Mouse (Mus musculus): ENCODE data around the gene Csf2ra.
"Not testable (repeated sequence)": the region's sequence is repeated elsewhere in the genome, so short reads cannot be mapped to it uniquely, and the experiment has no call there.

Csf2ra gene

DNA sequence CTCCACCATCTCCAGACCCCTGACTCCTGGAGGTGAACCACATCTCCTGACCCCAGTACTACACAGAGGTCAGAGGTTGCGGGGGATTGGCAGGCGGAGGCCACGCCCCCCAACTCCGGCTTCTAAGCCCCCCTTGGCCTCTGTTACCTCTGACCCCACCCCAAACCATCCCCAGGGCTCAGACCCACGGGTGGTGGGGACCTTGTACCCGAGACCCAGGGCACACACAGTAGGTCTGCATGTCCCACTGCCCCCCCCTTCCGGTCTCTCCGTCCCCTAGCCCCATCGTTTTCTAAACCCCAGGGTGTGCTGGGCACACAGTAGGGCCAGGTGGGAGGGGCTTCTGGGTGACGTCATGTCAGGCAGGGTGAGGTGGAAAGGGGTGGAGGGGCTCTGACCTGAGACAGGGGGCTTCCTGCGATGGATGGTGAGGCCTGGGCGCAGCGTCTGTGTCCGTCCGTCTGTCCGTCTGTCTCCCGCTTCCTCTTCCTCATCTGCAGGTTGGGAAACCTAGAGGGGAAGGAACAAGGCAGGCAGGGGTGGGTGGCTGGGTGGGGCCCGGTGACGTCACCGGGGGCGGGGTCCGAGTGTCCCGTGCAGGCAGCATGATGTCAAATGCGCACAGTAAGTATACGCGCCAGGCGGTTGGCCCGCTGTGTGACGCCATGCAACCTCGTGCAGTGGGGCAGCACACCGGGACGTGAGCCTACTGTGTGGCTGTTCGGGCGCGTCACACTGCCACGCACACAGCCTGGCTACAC is at the start of gene Csf2ra:
TSS of gene Csf2ra (minus strand) at position 489 of the 761 bp plus-strand sequence.
- peak; percentile 2 to 24 for DNase-seq

DNA sequence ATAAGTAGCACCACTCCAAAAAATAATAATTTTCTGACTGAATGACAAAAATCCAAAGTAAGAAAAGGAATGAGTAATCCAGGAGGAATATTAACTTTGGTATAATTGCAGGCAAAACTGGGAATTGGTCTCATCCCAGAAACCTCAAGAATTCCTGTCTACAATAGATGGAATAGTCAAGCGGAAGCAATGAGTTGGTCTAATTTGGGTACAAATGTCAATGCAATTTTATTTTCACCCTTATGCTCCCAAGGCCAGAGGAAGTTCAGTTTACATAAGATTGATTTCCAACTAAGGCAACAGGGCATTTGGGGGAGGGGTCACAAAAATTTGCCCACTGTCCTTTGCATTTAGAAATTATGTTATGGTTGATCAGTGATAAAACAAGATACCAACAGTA is 47.2 kb upstream of the Csf2ra start:
- DNase-seq, result no peak

DNA sequence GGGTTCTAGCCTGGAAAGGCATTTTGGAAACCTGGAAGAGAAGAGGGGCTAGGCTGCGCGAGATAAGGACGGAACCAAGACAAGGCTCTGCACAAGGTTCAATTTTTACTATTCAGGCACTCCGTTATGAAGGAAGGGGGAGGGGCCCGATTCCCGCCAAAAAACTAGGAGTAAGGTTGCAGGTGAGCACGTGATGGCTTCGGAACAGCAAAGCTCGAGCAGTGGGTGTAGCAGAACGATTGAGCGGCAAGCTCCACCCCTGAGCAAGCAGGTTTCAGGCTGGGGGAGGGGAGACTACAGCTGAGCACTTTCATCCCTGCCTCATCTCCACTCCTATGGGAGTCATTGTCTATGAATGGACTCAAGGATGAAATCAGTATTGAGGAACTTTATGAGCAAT is 40.9 kb upstream of the Csf2ra start:
- DNase-seq, result not testable (repeated sequence)

DNA sequence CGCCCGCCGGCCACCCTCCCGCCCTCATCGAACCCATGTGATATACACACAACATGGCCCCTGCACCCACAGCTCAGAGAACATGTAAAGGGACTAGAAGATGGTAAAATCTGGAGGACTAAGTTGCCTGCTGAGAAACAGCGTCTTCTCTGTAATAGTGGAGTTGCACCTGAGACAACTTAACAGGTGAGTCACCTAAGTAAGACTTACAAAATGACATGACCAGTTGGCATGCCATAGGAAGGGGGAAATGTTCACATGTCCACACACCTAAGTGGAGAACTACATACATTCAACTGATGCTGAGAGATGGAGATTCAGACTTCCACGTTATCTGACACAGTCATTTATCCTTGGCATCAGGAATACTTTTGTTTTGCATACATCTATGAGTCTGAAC is 38.9 kb upstream of the Csf2ra start:
- no peak for DNase-seq

DNA sequence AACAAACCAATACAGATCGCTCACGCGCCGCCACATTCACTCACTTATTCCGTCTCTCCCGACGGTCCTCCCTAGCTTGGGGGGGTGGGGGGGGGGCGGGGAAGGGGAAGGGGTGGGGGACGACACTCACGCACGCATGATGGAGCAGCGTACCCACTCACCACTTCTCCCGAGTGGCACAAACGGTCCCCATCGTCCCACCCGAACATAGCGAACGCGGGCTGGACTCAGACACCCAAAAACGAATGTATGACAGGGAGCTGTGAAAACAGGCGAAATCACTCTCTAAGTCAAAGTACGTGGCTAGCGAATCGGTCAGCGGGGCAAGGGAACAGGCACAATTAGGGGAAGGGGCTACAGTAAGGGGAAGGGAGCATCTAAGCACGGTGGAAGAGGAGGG is 38.4 kb upstream of the Csf2ra start:
- peak in 1 of 2 experiments; percentile 22 for DNase-seq

DNA sequence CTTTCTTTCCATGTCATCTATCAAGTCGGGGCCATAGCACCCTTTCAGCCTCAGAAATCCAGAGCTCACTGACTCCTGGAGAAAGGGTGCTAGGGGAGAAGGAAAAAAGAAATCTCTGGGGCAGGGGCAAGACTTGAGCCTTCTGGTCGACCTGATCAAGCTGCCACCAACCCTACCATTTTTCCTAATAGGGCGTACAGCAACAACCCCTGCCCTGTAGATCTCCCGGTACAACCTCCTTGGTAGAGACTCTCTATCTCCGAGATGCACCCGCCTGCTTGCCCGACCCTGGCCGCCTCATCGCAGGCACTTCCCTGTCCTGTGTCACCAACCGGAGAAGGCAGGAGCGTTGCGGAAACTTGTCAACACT is 38.0 kb upstream of the Csf2ra start:
- DNase-seq, result peak; percentile 14 to 45

DNA sequence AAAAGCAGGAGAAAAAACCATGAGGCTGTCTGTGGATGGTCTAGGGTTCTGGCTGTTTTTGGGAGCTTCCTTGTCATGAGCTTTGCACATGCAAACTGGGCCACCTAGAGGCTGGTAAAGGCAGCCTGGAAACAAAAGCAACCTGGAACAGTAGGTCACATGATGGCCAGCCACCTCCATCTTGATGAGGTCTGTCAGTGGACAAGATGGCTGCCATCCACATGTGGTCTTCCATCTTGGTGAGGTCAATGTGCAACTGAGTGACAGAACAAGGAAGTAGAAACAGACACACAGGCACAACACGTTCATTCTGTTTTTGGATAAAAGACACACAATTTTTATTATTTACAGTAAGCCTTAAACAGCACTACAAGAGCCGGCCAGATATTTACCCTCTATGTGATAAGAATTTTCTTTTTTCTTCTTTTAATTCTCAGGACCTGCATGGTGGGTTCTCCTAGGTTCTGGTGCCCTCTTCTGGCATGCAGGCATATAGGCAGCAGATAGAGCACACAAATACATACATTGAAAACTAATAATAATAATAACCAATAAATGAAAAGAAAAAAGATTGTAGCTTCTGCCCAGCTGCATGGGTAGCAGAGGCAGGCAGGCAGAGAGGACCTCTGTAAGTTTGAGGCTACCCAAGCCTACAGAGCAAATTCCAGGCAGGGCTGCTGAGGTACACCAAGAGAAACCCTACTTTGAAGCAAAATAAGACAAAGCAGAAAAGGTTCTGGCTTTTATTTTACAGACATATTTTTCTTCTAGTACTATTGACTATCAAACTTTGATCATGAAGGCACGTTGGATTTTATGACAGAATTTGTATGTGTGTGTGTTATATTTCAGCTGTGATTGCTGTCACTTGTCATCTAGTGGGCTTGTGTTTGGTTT is 37.4 kb upstream of the Csf2ra start:
- peak; percentile 62 to 78 for DNase-seq

DNA sequence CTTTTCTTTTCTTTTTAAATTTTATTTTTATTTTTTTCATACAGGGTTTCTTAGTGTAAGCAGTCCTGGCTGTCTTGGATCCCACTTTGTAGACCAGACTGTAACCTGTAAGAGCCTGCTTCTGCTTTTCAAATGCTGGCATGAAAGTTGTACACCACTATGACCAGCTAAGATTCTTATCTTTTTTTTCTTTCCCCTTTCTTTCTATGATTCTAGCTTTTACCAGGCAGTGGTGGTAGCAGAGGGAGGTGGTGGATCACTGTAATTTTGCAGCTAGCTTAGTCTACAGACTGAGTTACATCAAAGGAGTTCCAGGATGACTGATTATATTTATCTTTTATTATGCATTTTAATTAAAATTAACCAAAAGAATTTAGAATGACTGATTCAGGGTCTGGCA is 36.7 kb upstream of the Csf2ra start:
- DNase-seq, result no peak

DNA sequence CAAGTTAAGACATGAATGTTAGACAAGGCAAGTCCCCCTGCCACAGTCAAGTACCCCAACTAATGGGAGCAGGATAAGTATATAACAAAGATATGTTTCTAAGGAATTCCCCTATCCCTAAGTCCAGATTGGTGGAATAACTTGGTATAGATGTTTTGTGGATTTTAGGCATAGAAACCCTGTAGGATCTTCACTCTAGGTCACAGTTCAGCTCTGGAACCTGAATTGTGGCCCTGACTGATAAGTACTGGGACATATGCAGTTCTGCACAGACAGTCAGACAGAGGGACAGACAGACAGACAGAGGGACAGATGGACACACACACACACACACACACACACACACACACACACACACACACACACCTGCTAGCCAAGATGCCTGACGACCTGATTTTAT is 36.0 kb upstream of the Csf2ra start:
- DNase-seq, result no peak

DNA sequence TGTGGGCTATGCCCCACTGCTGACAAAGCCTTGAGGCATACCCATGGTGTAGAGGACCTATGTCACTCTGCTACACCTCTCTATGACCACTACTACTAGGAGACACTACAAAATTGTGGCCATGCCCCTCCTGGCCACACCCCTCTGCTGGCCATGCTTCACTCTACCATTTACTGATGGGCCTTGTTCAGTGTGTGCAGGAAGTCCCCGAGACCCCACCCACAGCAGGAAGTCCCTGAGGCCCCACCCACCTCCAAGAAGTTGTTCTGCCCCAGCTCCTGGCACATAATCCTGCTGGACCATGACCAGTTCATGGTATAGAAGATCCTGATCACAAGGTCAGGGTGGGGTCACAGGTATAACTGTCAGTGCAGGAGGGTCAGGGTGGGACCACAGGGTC is 33.0 kb upstream of the Csf2ra start:
- DNase-seq, result no peak

DNA sequence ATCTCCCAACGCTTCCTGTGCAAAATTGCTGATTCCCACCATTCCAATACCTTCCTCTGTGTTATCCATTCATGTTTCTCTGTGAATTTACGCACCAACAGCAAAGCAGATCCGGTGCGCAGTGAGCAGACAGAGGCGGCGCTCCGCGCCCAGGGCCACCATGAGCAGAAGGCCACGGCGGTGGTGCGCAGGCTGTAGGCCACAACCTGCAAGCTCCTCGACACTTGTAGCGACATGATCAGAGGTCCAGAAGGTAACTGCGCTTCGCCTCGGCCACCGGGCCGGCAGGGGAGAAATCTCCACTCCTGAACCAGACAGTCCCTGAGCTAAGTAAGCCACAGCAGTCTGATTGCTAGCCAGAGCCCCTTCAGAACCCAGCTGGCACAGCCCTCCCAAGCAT is 29.5 kb upstream of the Csf2ra start:
- no peak for DNase-seq

DNA sequence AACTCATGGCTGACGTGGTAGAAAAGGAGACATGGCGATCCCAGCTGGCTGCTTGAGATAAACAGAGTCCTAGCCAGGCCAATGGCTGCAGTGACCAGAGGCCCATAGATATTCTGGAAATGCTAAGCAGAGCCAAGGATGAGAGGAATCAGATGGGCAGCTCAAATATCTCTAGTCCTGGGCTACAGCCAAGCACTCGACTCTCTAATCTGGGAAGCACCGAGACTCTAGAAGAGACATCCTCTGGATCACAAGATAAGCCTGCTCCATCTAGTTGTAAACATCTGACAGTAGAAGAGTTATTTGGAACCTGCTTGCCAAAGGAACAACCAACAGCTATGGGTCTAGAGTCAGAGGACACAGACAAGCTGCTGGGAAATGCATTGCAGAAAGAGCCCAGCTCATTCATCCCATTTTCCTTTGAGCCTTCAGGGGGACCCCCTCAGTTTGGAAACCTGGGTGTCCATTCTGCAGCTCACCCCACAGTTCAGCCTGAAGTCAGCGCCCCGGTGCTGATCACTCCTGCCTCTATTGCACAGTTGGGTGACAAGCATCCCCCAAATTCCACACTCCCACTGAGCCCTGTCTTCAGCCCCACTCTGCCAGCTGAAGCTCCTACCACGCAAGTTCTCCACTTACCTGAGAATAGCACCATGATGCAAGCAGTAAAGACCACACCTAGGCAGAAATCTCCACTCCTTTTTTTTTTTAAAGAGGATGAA is 28.1 kb upstream of the Csf2ra start:
- DNase-seq, result no peak

DNA sequence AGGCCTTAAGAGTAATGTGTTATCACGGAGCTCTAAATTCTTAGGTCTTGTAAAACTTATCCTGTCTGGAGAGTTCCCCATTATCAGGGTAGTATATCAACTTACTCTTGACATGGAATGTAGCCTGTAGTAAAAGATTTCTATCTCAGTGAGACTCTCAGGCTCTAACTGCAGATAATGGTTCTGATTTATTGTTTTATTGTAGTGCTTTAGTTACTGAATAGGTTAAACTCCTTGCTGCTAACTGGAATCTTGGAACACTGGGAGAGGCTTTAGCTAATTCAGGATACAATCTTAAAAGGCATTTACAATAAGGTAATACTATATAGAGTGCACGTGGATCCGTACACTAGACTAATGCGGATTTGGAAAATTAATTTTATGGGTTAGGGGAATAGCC is 19.1 kb upstream of the Csf2ra start:
- not testable (repeated sequence) for DNase-seq

DNA sequence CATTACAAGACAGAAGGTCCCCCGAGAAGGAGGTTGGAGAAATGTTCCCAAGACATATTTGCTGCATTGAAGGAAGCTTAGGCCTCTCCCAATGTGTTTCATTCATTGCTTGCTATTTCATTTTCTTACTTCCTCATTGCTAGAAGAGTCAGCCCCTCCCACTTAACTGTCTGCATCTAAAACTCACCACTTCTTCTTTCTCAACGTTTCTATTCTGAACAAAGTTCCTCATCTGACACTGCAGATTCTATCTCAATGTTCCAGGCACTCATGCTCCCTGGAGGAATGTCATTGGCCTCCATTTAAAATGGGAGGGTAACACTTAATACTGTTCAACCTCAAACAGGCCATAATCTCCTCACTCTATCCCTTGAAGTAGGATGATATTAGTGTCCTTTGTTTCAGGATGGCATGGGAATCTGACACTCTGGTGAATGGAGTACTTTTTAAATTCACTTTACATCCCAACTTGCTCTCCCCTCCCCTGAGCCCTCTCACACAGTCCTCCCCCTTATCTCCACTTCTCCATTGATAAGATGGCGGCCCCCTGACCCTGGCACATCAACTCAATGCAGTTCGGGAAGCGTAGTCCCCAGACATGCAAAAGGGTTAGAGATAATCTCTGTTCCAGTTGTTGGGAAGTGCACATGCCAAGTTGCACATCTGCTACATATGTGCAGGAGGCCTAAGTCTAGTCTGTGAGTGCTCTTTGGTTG is 16.6 kb upstream of the Csf2ra start:
- DNase-seq, result no peak

DNA sequence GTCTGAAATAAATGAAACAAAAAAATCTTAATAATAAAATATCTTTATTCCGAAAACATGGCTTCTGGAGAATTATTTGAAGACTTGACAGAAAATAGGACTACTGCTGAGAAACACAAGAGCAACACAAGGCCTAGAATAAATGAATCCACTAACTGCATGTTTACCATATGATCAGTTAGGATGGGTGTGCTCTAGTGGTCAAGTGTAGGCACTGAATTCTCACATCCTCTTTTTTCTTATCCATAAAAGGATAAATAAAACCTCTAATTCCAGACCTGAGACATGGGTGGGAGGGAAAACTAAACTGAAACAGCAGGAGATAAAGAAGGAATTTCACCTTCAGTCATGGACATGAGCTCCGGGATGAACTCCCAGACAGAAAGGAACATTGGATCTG is 9.7 kb upstream of the Csf2ra start:
- no peak for DNase-seq

DNA sequence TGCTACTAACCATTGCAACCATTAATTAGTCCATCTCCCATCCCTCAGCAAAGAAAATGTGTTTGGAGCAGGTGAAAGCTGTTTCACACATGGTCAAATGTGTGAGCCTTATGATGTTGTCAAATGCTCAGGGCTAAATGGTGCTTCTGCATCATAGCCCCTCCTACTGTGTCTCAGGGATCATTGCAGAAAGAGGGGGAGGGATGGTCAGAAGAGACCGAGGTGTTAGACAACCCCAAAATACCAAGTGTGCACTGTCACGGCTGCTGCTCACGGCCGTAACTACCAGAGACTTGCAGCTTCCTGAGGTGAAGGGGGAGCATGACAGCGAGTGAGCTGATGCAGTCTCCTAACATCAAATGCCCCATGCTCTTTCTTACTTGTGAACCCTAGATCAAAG is 6.3 kb upstream of the Csf2ra start:
- no peak for DNase-seq

DNA sequence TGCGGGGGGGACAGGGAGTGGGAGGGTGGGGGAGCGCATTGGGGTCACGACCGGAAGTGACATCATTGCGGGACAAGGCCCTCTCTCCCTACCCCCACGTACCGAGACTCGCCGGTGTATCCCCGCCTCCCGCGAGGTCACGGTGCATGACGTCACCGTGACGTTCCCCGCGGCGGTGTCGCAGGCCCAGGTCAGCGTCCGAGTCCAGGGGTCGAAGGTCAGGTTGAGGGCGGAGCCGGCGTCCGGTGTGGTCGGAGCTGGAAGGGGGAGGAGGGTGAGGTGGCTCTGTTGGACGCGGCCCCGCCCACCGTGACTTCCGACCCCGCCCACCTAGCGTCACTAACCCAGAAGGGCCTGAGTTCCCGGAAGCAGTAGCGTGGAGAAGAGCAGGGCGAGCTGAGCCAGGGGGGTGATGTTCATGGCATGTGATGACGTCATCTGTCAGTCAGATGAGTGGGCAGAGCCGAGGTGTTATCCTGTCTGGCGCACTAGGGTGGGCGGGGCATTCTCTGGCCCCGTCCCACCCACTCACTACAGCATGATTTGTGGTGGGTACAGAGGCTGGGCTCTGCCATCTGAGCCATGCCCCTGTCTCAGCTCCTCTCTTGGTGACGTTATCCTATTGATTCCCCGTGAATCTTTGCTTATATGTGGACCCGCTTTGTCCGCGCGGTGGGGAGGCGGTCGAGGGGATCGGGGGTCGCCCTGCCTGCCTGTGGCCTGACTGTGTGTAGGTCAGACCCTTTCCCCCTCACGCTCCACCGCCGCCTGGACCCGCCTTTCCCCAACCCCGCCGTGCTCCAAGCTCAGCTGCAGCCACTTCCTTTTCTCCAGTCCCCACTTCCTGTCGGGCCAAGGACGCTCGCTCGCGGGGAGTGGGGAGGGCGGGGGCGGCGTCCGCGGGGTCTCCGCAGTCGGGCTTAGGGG is 1.0 kb downstream of the Csf2ra start:
- peak; percentile 77 to 84 for DNase-seq

DNA sequence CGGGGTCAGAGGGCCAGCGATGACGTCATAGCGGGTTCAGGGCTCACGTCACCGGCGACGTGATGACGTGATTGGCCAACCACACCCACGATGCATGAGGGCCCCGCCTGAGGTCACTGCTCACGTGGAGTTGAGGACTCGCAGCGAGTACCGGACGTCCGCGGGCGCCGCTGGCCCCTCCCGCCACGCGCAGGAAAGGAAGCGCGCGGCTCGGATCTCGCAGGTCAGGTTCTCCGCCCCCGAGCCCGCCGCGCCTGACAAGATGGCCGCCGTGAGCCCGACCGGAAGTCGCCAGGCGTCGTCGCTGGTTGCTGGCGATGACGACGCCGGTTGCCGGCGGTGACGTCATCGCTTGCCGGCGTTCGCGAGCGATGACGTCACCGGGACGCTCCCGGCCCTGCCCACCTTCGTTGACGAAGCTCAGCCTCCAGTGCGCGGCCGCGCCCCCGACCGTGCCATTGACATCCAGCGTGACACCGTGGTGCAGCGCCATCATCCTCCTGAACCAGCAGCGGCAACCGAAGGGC is 1.8 kb downstream of the Csf2ra start:
- peak; percentile 49 to 78 for DNase-seq

DNA sequence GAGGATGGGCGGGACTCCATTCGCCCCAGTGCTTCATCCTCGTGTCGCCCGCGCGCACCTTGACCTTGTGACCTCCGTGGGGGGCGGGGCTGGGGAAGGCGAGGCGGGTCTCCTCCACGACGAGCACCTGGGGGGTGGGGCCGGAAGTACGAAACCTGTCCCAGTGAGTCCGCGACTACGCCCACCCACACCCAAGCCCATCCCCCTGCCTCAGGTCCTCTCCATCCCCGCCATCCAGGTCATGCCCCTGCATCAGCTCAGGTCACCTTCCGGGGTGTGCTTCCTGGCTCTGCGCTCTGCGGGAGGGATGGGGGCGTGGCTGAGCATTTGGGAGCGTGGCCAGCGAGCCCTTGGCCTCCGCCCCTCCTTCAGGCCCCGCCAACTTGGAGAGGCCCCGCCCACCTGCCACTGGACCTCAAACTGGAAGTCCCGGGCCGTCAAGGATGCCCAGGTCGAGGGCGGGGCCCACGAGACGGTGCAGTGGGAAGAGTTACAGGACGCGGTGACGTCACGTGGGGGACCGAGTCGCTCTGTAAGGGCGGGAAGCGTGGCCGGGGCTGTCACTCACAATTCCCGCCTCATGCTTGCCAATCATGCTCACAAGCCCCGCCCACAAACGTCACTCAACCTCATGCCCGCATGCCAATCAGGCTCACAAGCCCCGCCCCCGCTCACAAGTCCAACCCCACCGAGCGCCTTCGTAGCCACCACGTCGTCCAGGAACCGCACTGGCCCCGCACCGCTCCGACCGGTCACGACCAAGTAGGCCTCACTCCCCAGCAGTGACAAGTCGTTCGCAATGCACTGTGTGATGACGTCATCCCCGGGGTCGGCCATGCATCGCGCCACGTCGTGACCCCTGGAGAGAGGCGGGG is 2.5 kb downstream of the Csf2ra start:
- DNase-seq, result peak; percentile 32 to 70
